Comparison of ENCODE assay signal across 19 mouse cellular contexts in genomic region chr7:99061056-99061680, GRCm38 (mm10).
DNase-seq lines count a peak whose midpoint lies in the region; ATAC-seq lines count a peak whose summit lies in the region.
"Had no signal": no experiment of that assay in that cellular context is flagged by ENCODE, and none has a peak within 500 bp of the region (broad histone marks: within the 10 kb centered on the region; RNA-seq: fewer than 3 reads in every experiment).

No protein-coding gene starts in this region.

- DNase-seq in heart, embryonic 10.5 days (ENCODE audit: low spot score): no peak
- no peak for DNase-seq in heart, postnatal 25 days (ENCODE audit: low spot score)
- DNase-seq in brain, adult 2 months (ENCODE audit: low read depth, low spot score): peak; percentile 77
- DNase-seq in cerebellum, adult 9-11 months: peak; percentile 56
- DNase-seq in layer of hippocampus, postnatal 25 days (ENCODE audit: extremely low spot score in 1 of 2, low spot score in 1 of 2): no peak
- DNase-seq in embryo, embryonic 10 days (ENCODE audit: low spot score): no peak
- no peak for DNase-seq in spleen, adult 12 weeks (ENCODE audit: low spot score)
- DNase-seq: kidney, adult 11 months; lung, postnatal 14 days; right cerebral cortex, postnatal 25 days; thymus, adult 18-20 months; thymus, postnatal 4 days had no signal

- H3K36me3 ChIP-seq in heart, embryonic 10.5 days: peaks cover 6% of the 10 kb centered on the region; the same call in 1 of the 2 replicates
- no peaks in the 10 kb centered on the region for H3K36me3 ChIP-seq in embryonic facial prominence, embryonic 15.5 days
- H3K36me3 ChIP-seq: limb, embryonic 15.5 days; stomach, embryonic 15.5 days had no signal

- no peak overlapping the region for H3K4me3 ChIP-seq in heart, embryonic 10.5 days
- no peak overlapping the region for H3K4me3 ChIP-seq in embryonic facial prominence, embryonic 15.5 days (replicated peaks)
- H3K4me3 ChIP-seq: limb, embryonic 15.5 days; megakaryocyte, embryonic 14.5 days; stomach, embryonic 15.5 days had no signal

- peak overlapping the region; percentile 69; the same call in 1 of the 2 replicates for H3K27ac ChIP-seq in heart, embryonic 10.5 days
- 0 out of 2 replicates have a peak overlapping the region, but pooled peaks have one; percentile 58 for H3K27ac ChIP-seq in embryonic facial prominence, embryonic 15.5 days (replicated peaks)
- H3K27ac ChIP-seq: hindbrain, postnatal 0 days; kidney, postnatal 0 days; limb, embryonic 15.5 days; stomach, embryonic 15.5 days had no signal

- no peak overlapping the region for H3K9ac ChIP-seq in embryonic facial prominence, embryonic 15.5 days
- H3K9ac ChIP-seq: limb, embryonic 15.5 days; stomach, embryonic 15.5 days had no signal

- ATAC-seq in embryonic facial prominence, embryonic 15.5 days (ENCODE audit: insufficient number of reproducible peaks, low FRiP score, low TSS enrichment, low read depth): no peak
- ATAC-seq: forebrain, embryonic 16.5 days had no signal

- intact Hi-C loops in heart, postnatal 25 days (cut with DNase I): no loop called here

- no peak overlapping the region for H3K4me2 ChIP-seq in embryonic facial prominence, embryonic 15.5 days (replicated peaks)
- H3K4me2 ChIP-seq: limb, embryonic 15.5 days; stomach, embryonic 15.5 days had no signal

- 73% methylated on average over 7 of the region's 7 CpGs for WGBS in heart, embryonic 10.5 days
- 75% methylated on average over 7 of the region's 7 CpGs for WGBS in embryonic facial prominence, embryonic 15.5 days

- H3K27me3 ChIP-seq in heart, embryonic 10.5 days (ENCODE audit: insufficient read depth, poor library complexity, severe bottlenecking): no peaks in the 10 kb centered on the region
- H3K27me3 ChIP-seq in embryonic facial prominence, embryonic 15.5 days: no peaks in the 10 kb centered on the region
- H3K27me3 ChIP-seq: limb, embryonic 15.5 days; megakaryocyte, embryonic 14.5 days; stomach, embryonic 15.5 days had no signal

- H3K4me1 ChIP-seq in heart, embryonic 10.5 days: peaks cover 28% of the 10 kb centered on the region
- H3K4me1 ChIP-seq in embryonic facial prominence, embryonic 15.5 days: peaks cover 32% of the 10 kb centered on the region

- H3K9me3 ChIP-seq in heart, embryonic 10.5 days: no peaks in the 10 kb centered on the region
- no peaks in the 10 kb centered on the region for H3K9me3 ChIP-seq in embryonic facial prominence, embryonic 15.5 days (replicated peaks)
- H3K9me3 ChIP-seq: limb, embryonic 15.5 days; megakaryocyte, embryonic 14.5 days; stomach, embryonic 15.5 days had no signal

Comparison
In these comparisons a context has a peak if more than half of its experiments do, and no peak if none do; other contexts are left out.
1. DNase-seq: peak in brain, adult 2 months (single experiment) and cerebellum, adult 9-11 months (single experiment); none in heart, embryonic 10.5 days (single experiment), heart, postnatal 25 days (single experiment), layer of hippocampus, postnatal 25 days (0 of 2), embryo, embryonic 10 days (single experiment) and spleen, adult 12 weeks (single experiment).